Mouse (Mus musculus) forebrain, embryonic 15.5 days (tissue): ENCODE measurements around the gene Gtf3a. TPM values are rescaled to one million over a fixed set of nuclear protein-coding genes. Genes with fewer than 3 reads are reported as not detected.
"Not testable (repeated sequence)": the region's sequence is repeated elsewhere in the genome, so short reads cannot be mapped to it uniquely, and the experiment has no call there.

Source experiments
- ATAC-seq: fragments of 200-750 bp; cut with Nextera tagmentation; replicated peaks from 2 replicates; pipeline ENCODE4 v1.8.0; 2017; ENCODE audit warnings: mild to moderate bottlenecking, moderate TSS enrichment, moderate library complexity
- H3K27ac ChIP-seq: fragments of 300-500 bp; sonication (generic); replicated peaks from 2 replicates; pipeline ENCODE4 v1.5.1; 2015; ENCODE audit warnings: mild to moderate bottlenecking, inconsistent platforms
- H3K27me3 ChIP-seq: fragments of 300-500 bp; sonication (generic); 2 replicates; pipeline ENCODE4 v1.6.1; 2015; ENCODE audit warnings: inconsistent platforms
- H3K36me3 ChIP-seq: fragments of 300-500 bp; sonication (generic); 2 replicates; pipeline ENCODE4 v1.6.1; 2015; ENCODE audit warnings: mild to moderate bottlenecking, inconsistent platforms
- H3K4me1 ChIP-seq: fragments of 300-500 bp; sonication (generic); 2 replicates; pipeline ENCODE4 v1.6.1; 2015; ENCODE audit warnings: inconsistent platforms
- H3K4me2 ChIP-seq: fragments of 300-500 bp; sonication (generic); replicated peaks from 2 replicates; pipeline ENCODE4 v1.6.1; 2015; ENCODE audit warnings: mild to moderate bottlenecking, inconsistent platforms
- H3K4me3 ChIP-seq: fragments of 300-500 bp; sonication (generic); 2 replicates; pipeline ENCODE4 v1.5.1; 2015; ENCODE audit warnings: mild to moderate bottlenecking, inconsistent platforms
- H3K9ac ChIP-seq: fragments of 300-500 bp; sonication (generic); replicated peaks from 2 replicates; pipeline ENCODE4 v1.6.1; 2015; ENCODE audit warnings: mild to moderate bottlenecking, inconsistent platforms
- H3K9me3 ChIP-seq: fragments of 300-500 bp; sonication (generic); 2 replicates; pipeline ENCODE4 v1.6.1; 2016; ENCODE audit warnings: inconsistent platforms
- WGBS: fragments of 180-500 bp; shearing (Covaris S2); methylation state at CpG from one replicate; pipeline ENCODE4 v1.1.7; 2015; ENCODE audit warnings: mixed read lengths; 5-methylcytosine and 5-hydroxymethylcytosine counted together
- polyA plus RNA-seq: library from polyadenylated mRNA; unstranded; fragments of >200 nt; fragmentation: Nextera tagmentation; extraction: Ambion mirVana; gene quantifications from 2 replicates; pipeline ENCODE4 v1.2.1, GENCODE M21; 2015

Gene Gtf3a
- polyA plus RNA-seq, 1 experiment from 2014 or later = 124 TPM

GRCm38 (mm10) chr5:146917357-146917756 is 31.1 kb upstream of the Gtf3a start:
- not testable (repeated sequence) for ATAC-seq, H3K9me3 ChIP-seq, H3K27ac ChIP-seq, H3K9ac ChIP-seq, H3K4me3 ChIP-seq, H3K4me2 ChIP-seq, H3K36me3 ChIP-seq, H3K27me3 ChIP-seq
- WGBS = 84% methylated on average over 6 of the region's 6 CpGs
- peaks cover 13% of the 10 kb centered on the region for H3K4me1 ChIP-seq

GRCm38 (mm10) chr5:146919874-146920273 is 28.6 kb upstream of the Gtf3a start:
- Histone ChIP-seq H3K4me2 (peak overlapping the region; percentile 47), H3K4me3 (peak overlapping the region; percentile 32), H3K27ac (no peak overlapping the region), H3K9me3 (no peaks in the 10 kb centered on the region), H3K36me3 (no peaks in the 10 kb centered on the region), H3K4me1 (peaks cover 13% of the 10 kb centered on the region), H3K9ac (peak overlapping the region; percentile 32; the same call in 1 of the 2 replicates), H3K27me3 (peaks cover 10% of the 10 kb centered on the region)
- 28% methylated on average over 6 of the region's 6 CpGs for WGBS
- no peak for ATAC-seq

GRCm38 (mm10) chr5:146920314-146921161 is 27.9 kb upstream of the Gtf3a start:
- Histone ChIP-seq H3K4me1 (peaks cover 13% of the 10 kb centered on the region), H3K36me3 (no peaks in the 10 kb centered on the region), H3K27ac (no peak overlapping the region), H3K4me2 (peak overlapping the region; percentile 47), H3K4me3 (peak overlapping the region; percentile 32), H3K9ac (peak overlapping the region; percentile 32; the same call in 1 of the 2 replicates), H3K27me3 (peaks cover 10% of the 10 kb centered on the region), H3K9me3 (no peaks in the 10 kb centered on the region)
- WGBS = 7% methylated on average over 24 of the region's 27 CpGs
- peak; percentile 32; the same call in 1 of the 2 replicates for ATAC-seq

GRCm38 (mm10) chr5:146921224-146921623 is 27.2 kb upstream of the Gtf3a start:
- Histone ChIP-seq H3K4me1 (peaks cover 13% of the 10 kb centered on the region), H3K4me3 (peak overlapping the region; percentile 32; the same call in 1 of the 2 replicates), H3K9me3 (no peaks in the 10 kb centered on the region), H3K27me3 (peaks cover 6% of the 10 kb centered on the region; the same call in 1 of the 2 replicates), H3K27ac (no peak overlapping the region), H3K36me3 (no peaks in the 10 kb centered on the region), H3K4me2 (peak overlapping the region; percentile 47; the same call in 1 of the 2 replicates), H3K9ac (no peak overlapping the region)
- 70% methylated on average over 8 of the region's 8 CpGs for WGBS
- no peak for ATAC-seq

- WGBS = 87% methylated on average over 5 of the region's 5 CpGs
- H3K9ac ChIP-seq = no peak overlapping the region
- H3K4me2 ChIP-seq = no peak overlapping the region
- no peak for ATAC-seq
- H3K4me1 ChIP-seq = peaks cover 13% of the 10 kb centered on the region
- H3K36me3 ChIP-seq = no peaks in the 10 kb centered on the region
- no peaks in the 10 kb centered on the region for H3K9me3 ChIP-seq
- no peak overlapping the region for H3K27ac ChIP-seq
- H3K27me3 ChIP-seq = peaks cover 4% of the 10 kb centered on the region; the same call in 1 of the 2 replicates
- no peak overlapping the region for H3K4me3 ChIP-seq
Measured at GRCm38 (mm10) chr5:146923547-146923946, 24.9 kb upstream of the Gtf3a start.

GRCm38 (mm10) chr5:146926673-146927072 is 21.8 kb upstream of the Gtf3a start:
- ATAC-seq = no peak
- H3K27me3 ChIP-seq = no peaks in the 10 kb centered on the region
- WGBS = 83% methylated on average over 5 of the region's 5 CpGs

GRCm38 (mm10) chr5:146931422-146931821 is 17.0 kb upstream of the Gtf3a start:
- Histone ChIP-seq H3K4me3 (no peak overlapping the region), H3K9ac (no peak overlapping the region), H3K27ac (no peak overlapping the region), H3K27me3 (0 out of 2 replicates have a peak, but pooled peaks cover 2% of the 10 kb centered on the region), H3K36me3 (no peaks in the 10 kb centered on the region), H3K9me3 (no peaks in the 10 kb centered on the region), H3K4me1 (no peaks in the 10 kb centered on the region), H3K4me2 (no peak overlapping the region)
- 88% methylated on average over 7 of the region's 7 CpGs for WGBS
- no peak for ATAC-seq

More at GRCm38 (mm10) chr5:146926673-146927072, 21.8 kb upstream of the Gtf3a start:
- no peaks in the 10 kb centered on the region for H3K4me1 ChIP-seq
- no peak overlapping the region for H3K4me3 ChIP-seq
- no peak overlapping the region for H3K27ac ChIP-seq
- no peak overlapping the region for H3K9ac ChIP-seq
- no peaks in the 10 kb centered on the region for H3K36me3 ChIP-seq
- H3K9me3 ChIP-seq = no peaks in the 10 kb centered on the region
- H3K4me2 ChIP-seq = no peak overlapping the region

GRCm38 (mm10) chr5:146931904-146932553 is 16.4 kb upstream of the Gtf3a start:
- H3K4me1 ChIP-seq = no peaks in the 10 kb centered on the region
- H3K4me3 ChIP-seq = no peak overlapping the region
- no peak for ATAC-seq
- 80% methylated on average over 16 of the region's 16 CpGs for WGBS
- no peak overlapping the region for H3K27ac ChIP-seq
- H3K36me3 ChIP-seq = no peaks in the 10 kb centered on the region
- no peak overlapping the region for H3K9ac ChIP-seq
- H3K9me3 ChIP-seq = no peaks in the 10 kb centered on the region
- no peak overlapping the region for H3K4me2 ChIP-seq
- 0 out of 2 replicates have a peak, but pooled peaks cover 2% of the 10 kb centered on the region for H3K27me3 ChIP-seq

GRCm38 (mm10) chr5:146933466-146933865 is 15.0 kb upstream of the Gtf3a start:
- Histone ChIP-seq H3K4me2 (no peak overlapping the region), H3K36me3 (no peaks in the 10 kb centered on the region), H3K27ac (no peak overlapping the region), H3K27me3 (0 out of 2 replicates have a peak, but pooled peaks cover 2% of the 10 kb centered on the region), H3K4me3 (no peak overlapping the region), H3K9ac (no peak overlapping the region), H3K4me1 (no peaks in the 10 kb centered on the region), H3K9me3 (no peaks in the 10 kb centered on the region)
- WGBS = 85% methylated on average over 12 of the region's 12 CpGs
- no peak for ATAC-seq

- Histone ChIP-seq H3K27me3 (0 out of 2 replicates have a peak, but pooled peaks cover 2% of the 10 kb centered on the region), H3K4me1 (peaks cover 5% of the 10 kb centered on the region; the same call in 1 of the 2 replicates), H3K4me3 (no peak overlapping the region), H3K9me3 (no peaks in the 10 kb centered on the region), H3K4me2 (no peak overlapping the region), H3K36me3 (no peaks in the 10 kb centered on the region), H3K9ac (no peak overlapping the region), H3K27ac (no peak overlapping the region)
- WGBS = 92% methylated on average over 32 of the region's 32 CpGs
- no peak for ATAC-seq
Measured at GRCm38 (mm10) chr5:146937541-146938503, 10.6 kb upstream of the Gtf3a start.

- Histone ChIP-seq H3K4me3 (no peak overlapping the region), H3K4me2 (peak overlapping the region; percentile 8; the same call in 1 of the 2 replicates), H3K27ac (peak overlapping the region; percentile 45), H3K9ac (no peak overlapping the region), H3K36me3 (no peaks in the 10 kb centered on the region), H3K9me3 (no peaks in the 10 kb centered on the region), H3K4me1 (peaks cover 5% of the 10 kb centered on the region; the same call in 1 of the 2 replicates), H3K27me3 (0 out of 2 replicates have a peak, but pooled peaks cover 2% of the 10 kb centered on the region)
- 60% methylated on average over 16 of the region's 16 CpGs for WGBS
- ATAC-seq = peak; percentile 78
Measured at GRCm38 (mm10) chr5:146939109-146939796, 9.2 kb upstream of the Gtf3a start.
